Mouse (Mus musculus): Measurements from ENCODE around the gene Pcbp2.

Pcbp2 gene

GRCm38 (mm10) chr15:102526111-102527002 is 56.0 kb downstream of the Pcbp2 start:
- DNase-seq (ENCODE audit: low spot score): peak; percentile 54

GRCm38 (mm10) chr15:102527936-102528335 is 57.6 kb downstream of the Pcbp2 start:
- DNase-seq (ENCODE audit: low spot score): peak; percentile 15

GRCm38 (mm10) chr15:102528396-102528795 is 58.1 kb downstream of the Pcbp2 start:
- no peak for DNase-seq (ENCODE audit: low spot score)

GRCm38 (mm10) chr15:102530566-102530965 is 60.2 kb downstream of the Pcbp2 start:
- no peak for DNase-seq (ENCODE audit: low spot score)

- no peak for DNase-seq (ENCODE audit: low spot score)
Measured at GRCm38 (mm10) chr15:102531586-102531985, 61.2 kb downstream of the Pcbp2 start.

- DNase-seq (ENCODE audit: low spot score): no peak
Measured at GRCm38 (mm10) chr15:102532106-102532900, 62.0 kb downstream of the Pcbp2 start.

- no peak for DNase-seq (ENCODE audit: low spot score)
Measured at GRCm38 (mm10) chr15:102533926-102534325, 63.6 kb downstream of the Pcbp2 start.

GRCm38 (mm10) chr15:102544801-102545200 is 74.5 kb downstream of the Pcbp2 start:
- DNase-seq (ENCODE audit: low spot score): no peak

GRCm38 (mm10) chr15:102546246-102546645 is 75.9 kb downstream of the Pcbp2 start:
- no peak for DNase-seq (ENCODE audit: low spot score)

- no peak for DNase-seq (ENCODE audit: low spot score)
Measured at GRCm38 (mm10) chr15:102546677-102547427, 76.5 kb downstream of the Pcbp2 start.

- no peak for DNase-seq (ENCODE audit: low spot score)
Measured at GRCm38 (mm10) chr15:102547478-102547877, 77.1 kb downstream of the Pcbp2 start.

Data from T-cell, adult 2 months (primary cell).